ENCODE assay signal across 9 mouse cellular contexts in genomic region chr17:64558994-64559540, GRCm38 (mm10). TPM values are rescaled to one million over a fixed set of nuclear protein-coding genes. Genes with fewer than 3 reads are reported as not detected.
A peak's percentile ranks its signal among the peaks of the same experiment; 100 is the strongest.
DNase-seq lines count a peak whose midpoint lies in the region; ATAC-seq lines count a peak whose summit lies in the region.
"Had no signal": no experiment of that assay in that cellular context is flagged by ENCODE, and none has a peak within 500 bp of the region (broad histone marks: within the 10 kb centered on the region; RNA-seq: fewer than 3 reads in every experiment).

No protein-coding gene starts in this region.

- 7% methylated on average over 4 of the region's 4 CpGs for WGBS in forebrain, embryonic 10.5 days
- WGBS in forebrain, embryonic 16.5 days, result 17% methylated on average over 4 of the region's 4 CpGs
- 2% methylated on average over 4 of the region's 4 CpGs for WGBS in midbrain, embryonic 10.5 days
- 2% methylated on average over 4 of the region's 4 CpGs for WGBS in midbrain, embryonic 16.5 days
- WGBS in stomach, embryonic 14.5 days, result 9% methylated on average over 4 of the region's 4 CpGs

- no peak overlapping the region for H3K4me3 ChIP-seq in forebrain, embryonic 10.5 days
- no peak overlapping the region for H3K4me3 ChIP-seq in forebrain, embryonic 16.5 days (replicated peaks; ENCODE audit: low read length)
- 0 out of 2 replicates have a peak overlapping the region, but pooled peaks have one; percentile 2 for H3K4me3 ChIP-seq in midbrain, embryonic 10.5 days
- H3K4me3 ChIP-seq in midbrain, embryonic 16.5 days (ENCODE audit: low read depth, low read length), result no peak overlapping the region
- no peak overlapping the region for H3K4me3 ChIP-seq in stomach, embryonic 14.5 days (ENCODE audit: low read depth, low read length)
- H3K4me3 ChIP-seq: left cerebral cortex, adult 2 months had no signal

- H3K9ac ChIP-seq in forebrain, embryonic 16.5 days (replicated peaks; ENCODE audit: low read depth, low read length), result no peak overlapping the region
- H3K9ac ChIP-seq in midbrain, embryonic 16.5 days (ENCODE audit: low read depth, low read length), result no peak overlapping the region
- no peak overlapping the region for H3K9ac ChIP-seq in stomach, embryonic 14.5 days (replicated peaks; ENCODE audit: low read depth, low read length)

- H3K27me3 ChIP-seq in forebrain, embryonic 10.5 days (ENCODE audit: poor library complexity, severe bottlenecking), result no peaks in the 10 kb centered on the region
- no peaks in the 10 kb centered on the region for H3K27me3 ChIP-seq in forebrain, embryonic 16.5 days (replicated peaks; ENCODE audit: control insufficient read depth, insufficient read depth, low read length)
- H3K27me3 ChIP-seq in midbrain, embryonic 10.5 days (ENCODE audit: low read depth, poor library complexity, severe bottlenecking), result no peaks in the 10 kb centered on the region
- H3K27me3 ChIP-seq in midbrain, embryonic 16.5 days (ENCODE audit: control insufficient read depth, insufficient read depth, low read depth, low read length), result no peaks in the 10 kb centered on the region
- no peaks in the 10 kb centered on the region for H3K27me3 ChIP-seq in stomach, embryonic 14.5 days (ENCODE audit: control insufficient read depth, insufficient read depth, low read length)

- ATAC-seq in forebrain, embryonic 16.5 days, result no peak
- no peak for ATAC-seq in midbrain, embryonic 16.5 days
- peak; percentile 74; the same call in 1 of the 2 replicates for ATAC-seq in stomach, embryonic 14.5 days (ENCODE audit: insufficient number of reproducible peaks, insufficient read depth, low FRiP score, low read depth)

- no peaks in the 10 kb centered on the region for H3K9me3 ChIP-seq in forebrain, embryonic 10.5 days
- H3K9me3 ChIP-seq in forebrain, embryonic 16.5 days (ENCODE audit: control insufficient read depth, low read length), result no peaks in the 10 kb centered on the region
- H3K9me3 ChIP-seq in midbrain, embryonic 10.5 days (replicated peaks), result no peaks in the 10 kb centered on the region
- H3K9me3 ChIP-seq in midbrain, embryonic 16.5 days (replicated peaks; ENCODE audit: control insufficient read depth, low read length, poor library complexity, severe bottlenecking), result no peaks in the 10 kb centered on the region
- H3K9me3 ChIP-seq in stomach, embryonic 14.5 days (ENCODE audit: control insufficient read depth, low read depth, low read length), result no peaks in the 10 kb centered on the region

- H3K4me1 ChIP-seq in forebrain, embryonic 10.5 days, result peaks cover 21% of the 10 kb centered on the region
- H3K4me1 ChIP-seq in forebrain, embryonic 16.5 days (replicated peaks; ENCODE audit: control insufficient read depth, insufficient read depth, low read length), result peaks cover 3% of the 10 kb centered on the region; the same call in 1 of the 2 replicates
- peaks cover 21% of the 10 kb centered on the region for H3K4me1 ChIP-seq in midbrain, embryonic 10.5 days
- peaks cover 8% of the 10 kb centered on the region; the same call in 1 of the 2 replicates for H3K4me1 ChIP-seq in midbrain, embryonic 16.5 days (ENCODE audit: control insufficient read depth, insufficient read depth, low read length)
- no peaks in the 10 kb centered on the region for H3K4me1 ChIP-seq in stomach, embryonic 14.5 days (ENCODE audit: control insufficient read depth, insufficient read depth, low read length)

- no peak overlapping the region for H3K4me2 ChIP-seq in forebrain, embryonic 16.5 days (ENCODE audit: low read length)
- H3K4me2 ChIP-seq in midbrain, embryonic 16.5 days (ENCODE audit: low read length), result no peak overlapping the region
- 0 out of 2 replicates have a peak overlapping the region, but pooled peaks have one; percentile 1 for H3K4me2 ChIP-seq in stomach, embryonic 14.5 days (replicated peaks; ENCODE audit: low read depth, low read length)

- no peaks in the 10 kb centered on the region for H3K36me3 ChIP-seq in forebrain, embryonic 10.5 days (replicated peaks)
- no peaks in the 10 kb centered on the region for H3K36me3 ChIP-seq in forebrain, embryonic 16.5 days (ENCODE audit: control insufficient read depth, insufficient read depth)
- H3K36me3 ChIP-seq in midbrain, embryonic 10.5 days, result no peaks in the 10 kb centered on the region
- H3K36me3 ChIP-seq in midbrain, embryonic 16.5 days (ENCODE audit: control insufficient read depth, insufficient read depth, low read length), result no peaks in the 10 kb centered on the region
- no peaks in the 10 kb centered on the region for H3K36me3 ChIP-seq in stomach, embryonic 14.5 days (ENCODE audit: control insufficient read depth, insufficient read depth, low read length)

- H3K27ac ChIP-seq in forebrain, embryonic 10.5 days, result peak overlapping the region; percentile 61
- no peak overlapping the region for H3K27ac ChIP-seq in forebrain, embryonic 16.5 days (ENCODE audit: low read length)
- peak overlapping the region; percentile 69 for H3K27ac ChIP-seq in midbrain, embryonic 10.5 days (replicated peaks)
- no peak overlapping the region for H3K27ac ChIP-seq in midbrain, embryonic 16.5 days (ENCODE audit: low read length)
- H3K27ac ChIP-seq in stomach, embryonic 14.5 days (ENCODE audit: low read length), result no peak overlapping the region
- H3K27ac ChIP-seq: left cerebral cortex, adult 2 months had no signal

- peak; percentile 47 for DNase-seq in forebrain, embryonic 10.5 days (ENCODE audit: extremely low spot score, low spot score)
- peak; percentile 72 for DNase-seq in midbrain, embryonic 10.5 days (ENCODE audit: low spot score)
- peak; percentile 61 to 70 for DNase-seq in kidney, postnatal 4 days
- DNase-seq in spleen, adult 18-20 months, result no peak
- no peak for DNase-seq in adrenal gland, adult 8-10 months

RNA-seq across cellular contexts. Expression of gene Man2a1, which starts 41.5 kb away (rescaled TPM):
- polyA plus RNA-seq in forebrain, embryonic 10.5 days (2016; fragmentation: Nextera tagmentation; extraction: Ambion mirVana), result 3.1 and 4.9 TPM in 2 replicates
- polyA plus RNA-seq in forebrain, embryonic 16.5 days (2015; fragmentation: Nextera tagmentation; extraction: Ambion mirVana), result 3.9 and 4.4 TPM in 2 replicates
- polyA plus RNA-seq in midbrain, embryonic 10.5 days (2016; fragmentation: Nextera tagmentation; extraction: Ambion mirVana), result 3.9 and 4.3 TPM in 2 replicates
- 5.3 and 6.6 TPM in 2 replicates for polyA plus RNA-seq in midbrain, embryonic 16.5 days (2015; fragmentation: Nextera tagmentation; extraction: Ambion mirVana)
- 16.1 and 19.5 TPM in 2 replicates for polyA plus RNA-seq in stomach, embryonic 14.5 days (2014; fragmentation: Nextera tagmentation; extraction: Ambion mirVana)
- total RNA-seq in adrenal gland, adult 8-10 months (2022), result 100 to 1,000 TPM; 112 to 154 (median 134) TPM

Comparison
In these comparisons a context has a peak if more than half of its experiments do, and no peak if none do; other contexts are left out.
1. H3K27ac ChIP-seq: peak in forebrain, embryonic 10.5 days (single experiment) and midbrain, embryonic 10.5 days (single experiment); none in forebrain, embryonic 16.5 days (single experiment), midbrain, embryonic 16.5 days (single experiment) and stomach, embryonic 14.5 days (single experiment).
2. DNase-seq: peak in forebrain, embryonic 10.5 days (single experiment), midbrain, embryonic 10.5 days (single experiment) and kidney, postnatal 4 days (2 of 2); none in spleen, adult 18-20 months (0 of 2) and adrenal gland, adult 8-10 months (single experiment).